Mouse (Mus musculus) hindbrain, embryonic 11.5 days (tissue): ENCODE data around the gene Gpd1l. TPM values are rescaled to one million over a fixed set of nuclear protein-coding genes. Genes with fewer than 3 reads are reported as not detected.
"Not testable (repeated sequence)": the region's sequence is repeated elsewhere in the genome, so short reads cannot be mapped to it uniquely, and the experiment has no call there.

Experiments
- ATAC-seq: fragments of 200-750 bp; cut with Nextera tagmentation; 2 replicates; pipeline ENCODE4 v1.8.0; 2017; ENCODE audit warnings: mild to moderate bottlenecking, moderate TSS enrichment, moderate library complexity; ENCODE audit not compliant: low FRiP score
- DNase-seq: peaks from one replicate; pipeline ENCODE4 v3.0.0-alpha.2; 2015; ENCODE audit warnings: low spot score
- H3K27ac ChIP-seq: fragments of 300-500 bp; sonication (generic); 2 replicates; pipeline ENCODE4 v1.5.1; 2014; ENCODE audit warnings: mild to moderate bottlenecking, low read depth, low read length
- H3K27me3 ChIP-seq: fragments of 300-500 bp; sonication (generic); 2 replicates; pipeline ENCODE4 v1.6.1; 2014; ENCODE audit warnings: mild to moderate bottlenecking, low read length, moderate library complexity, mixed read lengths; ENCODE audit not compliant: control insufficient read depth, insufficient read depth
- H3K36me3 ChIP-seq: fragments of 300-500 bp; sonication (generic); 2 replicates; pipeline ENCODE4 v1.6.1; 2014; ENCODE audit warnings: mild to moderate bottlenecking, low read length, moderate library complexity, mixed read lengths; ENCODE audit not compliant: control insufficient read depth, insufficient read depth
- H3K4me1 ChIP-seq: fragments of 300-500 bp; sonication (generic); replicated peaks from 2 replicates; pipeline ENCODE4 v1.6.1; 2014; ENCODE audit warnings: low read length, mixed read lengths; ENCODE audit not compliant: control insufficient read depth, insufficient read depth
- H3K4me2 ChIP-seq: fragments of 300-500 bp; sonication (generic); replicated peaks from 2 replicates; pipeline ENCODE4 v1.6.1; 2014; ENCODE audit warnings: mild to moderate bottlenecking, low read depth, low read length
- H3K4me3 ChIP-seq: fragments of 300-500 bp; sonication (generic); 2 replicates; pipeline ENCODE4 v1.5.1; 2014; ENCODE audit warnings: low read depth, low read length
- H3K9ac ChIP-seq: fragments of 300-500 bp; sonication (generic); 2 replicates; pipeline ENCODE4 v1.6.1; 2014; ENCODE audit warnings: low read depth, low read length
- H3K9me3 ChIP-seq: fragments of 300-500 bp; sonication (generic); 2 replicates; pipeline ENCODE4 v1.6.1; 2016; ENCODE audit warnings: low read length; ENCODE audit not compliant: control insufficient read depth
- WGBS: fragments of 180-500 bp; shearing (Covaris S2); extraction: QIAGEN DNeasy Blood & Tissue Kit; methylation state at CpG from one replicate; pipeline ENCODE4 v1.1.7; 2014; 5-methylcytosine and 5-hydroxymethylcytosine counted together
- polyA plus RNA-seq: library from polyadenylated mRNA; unstranded; fragments of >200 nt; fragmentation: Nextera tagmentation; extraction: Ambion mirVana; gene quantifications from 2 replicates; pipeline ENCODE4 v1.2.1, GENCODE M21; 2014

Gene Gpd1l
- polyA plus RNA-seq = 9.8 and 10.7 TPM in 2 replicates

DNA sequence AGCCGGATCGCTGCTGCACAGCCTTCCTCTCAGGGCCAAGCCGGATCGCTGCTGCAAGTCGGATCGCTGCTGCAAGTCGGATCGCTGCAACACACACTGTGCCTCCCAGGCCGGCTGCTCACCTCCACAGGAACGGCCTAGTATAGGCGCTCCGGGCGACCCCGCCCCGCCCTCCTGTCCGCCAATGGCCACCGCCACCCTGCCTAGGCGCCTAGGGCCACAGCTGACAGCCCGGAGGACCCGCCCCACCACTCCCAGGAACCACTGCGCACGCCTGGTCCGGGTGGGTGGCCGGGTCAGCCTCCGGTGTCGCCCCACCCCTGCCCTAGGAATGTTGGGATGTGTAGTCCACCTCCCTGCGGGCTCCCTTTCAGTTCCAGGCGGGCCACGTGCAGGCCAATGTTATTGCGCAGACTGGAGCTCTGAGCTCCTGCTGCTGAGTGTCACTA is at the start of gene Gpd1l:
TSS of gene Gpd1l (minus strand) at position 265 of the 449 bp plus-strand sequence.
- H3K27me3 ChIP-seq = no peaks in the 10 kb centered on the region
- no peaks in the 10 kb centered on the region for H3K36me3 ChIP-seq
- H3K27ac ChIP-seq = 0 out of 2 replicates have a peak within 1 kb of the TSS, but pooled peaks have one; percentile 36
- ATAC-seq (peak; percentile 98), DNase-seq (peak; percentile 93)
- H3K9ac ChIP-seq = peak within 1 kb of the TSS; percentile 75
- 0 out of 2 replicates have a peak, but pooled peaks cover 3% of the 10 kb centered on the region for H3K4me1 ChIP-seq
- H3K4me3 ChIP-seq = peak within 1 kb of the TSS; percentile 74
- no peaks in the 10 kb centered on the region for H3K9me3 ChIP-seq
- peak within 1 kb of the TSS; percentile 97 for H3K4me2 ChIP-seq
- WGBS = 1% methylated on average over 25 of the region's 30 CpGs

DNA sequence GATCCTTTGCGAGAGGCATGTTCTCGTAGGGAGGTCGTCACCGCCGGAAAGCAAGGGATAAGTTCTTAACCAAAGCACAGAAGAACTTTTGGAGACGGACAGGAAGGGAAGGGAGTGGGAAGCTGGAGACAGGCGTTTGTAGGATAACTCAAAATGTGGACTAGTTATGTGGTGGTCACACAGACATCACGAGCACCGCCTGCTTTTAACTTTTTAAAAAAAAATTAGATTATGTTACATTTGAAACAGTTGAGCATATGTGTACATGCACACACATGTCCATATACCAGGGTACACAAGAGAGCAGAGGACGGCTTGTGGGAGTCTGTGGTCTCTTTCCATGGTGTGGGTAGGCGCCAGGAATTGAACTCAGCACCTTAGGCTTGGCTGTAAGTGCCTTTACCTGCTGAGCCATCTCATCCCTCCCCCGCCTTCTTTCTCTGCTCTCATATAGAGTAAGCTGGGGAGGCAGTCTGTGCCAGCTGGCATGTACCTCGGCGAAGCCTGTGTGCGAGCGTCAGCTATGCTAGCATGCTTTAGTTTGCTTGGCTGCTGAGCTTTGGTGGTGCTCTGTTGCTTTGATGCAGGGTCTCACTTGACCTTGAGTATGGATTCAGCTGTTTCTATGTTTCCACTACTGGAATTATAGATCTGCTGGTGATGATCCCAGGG is 49.0 kb upstream of the Gpd1l start, which contains the start of gene Rps27rt:
TSS of gene Rps27rt (minus strand) at position 51 of the 672 bp plus-strand sequence.
- H3K9ac ChIP-seq = no peak within 1 kb of the TSS
- no peaks in the 10 kb centered on the region for H3K36me3 ChIP-seq
- no peak within 1 kb of the TSS for H3K4me3 ChIP-seq
- H3K27me3 ChIP-seq = peaks cover 8% of the 10 kb centered on the region
- ATAC-seq (no peak), DNase-seq (no peak)
- no peak within 1 kb of the TSS for H3K27ac ChIP-seq
- H3K9me3 ChIP-seq = no peaks in the 10 kb centered on the region
- no peak within 1 kb of the TSS for H3K4me2 ChIP-seq
- H3K4me1 ChIP-seq = no peaks in the 10 kb centered on the region
- 93% methylated on average over 16 of the region's 16 CpGs for WGBS

- H3K27ac ChIP-seq = no peak overlapping the region
- DNase-seq (no peak), ATAC-seq (no peak)
- no peaks in the 10 kb centered on the region for H3K9me3 ChIP-seq
- H3K4me1 ChIP-seq = no peaks in the 10 kb centered on the region
- H3K4me2 ChIP-seq = peak overlapping the region; percentile 11; the same call in 1 of the 2 replicates
- WGBS = 74% methylated on average over 6 of the region's 6 CpGs
- peaks cover 8% of the 10 kb centered on the region for H3K27me3 ChIP-seq
- H3K4me3 ChIP-seq = no peak overlapping the region
- no peak overlapping the region for H3K9ac ChIP-seq
- no peaks in the 10 kb centered on the region for H3K36me3 ChIP-seq
Measured at GRCm38 (mm10) chr9:114979969-114980368, 46.2 kb upstream of the Gpd1l start.

GRCm38 (mm10) chr9:114978281-114979111 is 44.7 kb upstream of the Gpd1l start, which contains the start of gene Osbpl10:
TSS of gene Osbpl10 (plus strand) at chr9:114978569.
- no peaks in the 10 kb centered on the region for H3K4me1 ChIP-seq
- H3K4me3 ChIP-seq = peak within 1 kb of the TSS; percentile 69
- WGBS = under 1% methylated on average over 72 of the region's 86 CpGs
- H3K36me3 ChIP-seq = no peaks in the 10 kb centered on the region
- H3K27ac ChIP-seq = peak within 1 kb of the TSS; percentile 67
- ATAC-seq (peak; percentile 89), DNase-seq (peak; percentile 79)
- peaks cover 8% of the 10 kb centered on the region for H3K27me3 ChIP-seq
- peak within 1 kb of the TSS; percentile 92 for H3K4me2 ChIP-seq
- no peaks in the 10 kb centered on the region for H3K9me3 ChIP-seq
- peak within 1 kb of the TSS; percentile 83 for H3K9ac ChIP-seq

DNA sequence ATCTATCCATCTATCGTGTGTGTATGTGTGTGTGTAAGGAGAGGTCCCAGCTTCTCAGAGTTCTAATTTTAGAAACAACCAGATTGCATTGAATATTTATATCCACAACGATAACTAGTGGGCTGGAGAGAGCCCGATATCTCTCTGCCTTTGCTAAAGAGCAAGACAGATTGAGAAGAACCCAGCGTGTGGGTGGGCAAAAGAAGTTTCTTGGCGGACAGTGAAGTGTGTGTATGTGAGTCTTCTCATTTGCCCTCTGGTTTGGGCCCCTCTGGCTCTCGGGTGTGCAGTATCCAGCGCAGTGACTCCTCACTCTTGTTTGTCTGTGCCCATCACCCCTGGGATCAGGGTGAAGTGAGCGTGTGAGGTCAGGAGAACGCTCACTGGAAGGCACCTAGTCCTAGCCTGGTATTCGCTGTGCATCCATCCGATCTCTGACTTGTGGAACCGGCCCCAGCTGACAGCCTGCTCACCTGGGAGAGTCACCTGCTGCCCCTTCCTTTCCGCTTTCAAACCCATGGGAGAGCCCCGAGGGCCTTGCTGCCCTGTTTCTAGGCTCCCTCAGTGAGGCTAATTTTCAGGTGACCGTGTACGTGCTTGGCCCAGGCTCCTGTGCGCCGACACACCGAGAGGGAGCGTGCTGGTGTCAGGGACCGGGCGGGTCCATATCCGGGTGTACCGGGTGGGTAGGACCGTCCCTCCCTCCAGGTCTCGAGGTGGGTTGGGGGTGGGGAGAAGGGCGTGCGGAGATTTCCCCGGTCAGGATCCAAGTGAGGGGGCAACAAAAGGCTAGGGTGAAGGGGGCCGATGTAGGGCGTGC is 43.9 kb upstream of the Gpd1l start:
- H3K27ac ChIP-seq = no peak overlapping the region; the same call in 1 of the 2 replicates
- H3K4me2 ChIP-seq = peak overlapping the region; percentile 92
- no peaks in the 10 kb centered on the region for H3K9me3 ChIP-seq
- whole genome bisulfite sequencing = 9% methylated on average over 31 of the region's 31 CpGs
- peak overlapping the region; percentile 83 for H3K9ac ChIP-seq
- H3K36me3 ChIP-seq = no peaks in the 10 kb centered on the region
- ATAC-seq (peak; percentile 69), DNase-seq (no peak)
- H3K4me1 ChIP-seq = no peaks in the 10 kb centered on the region
- peaks cover 8% of the 10 kb centered on the region for H3K27me3 ChIP-seq
- H3K4me3 ChIP-seq = peak overlapping the region; percentile 69

- not testable (repeated sequence) for H3K9me3 ChIP-seq, DNase-seq, H3K27ac ChIP-seq, H3K4me2 ChIP-seq, H3K36me3 ChIP-seq, H3K4me3 ChIP-seq, ATAC-seq, H3K4me1 ChIP-seq, H3K9ac ChIP-seq, H3K27me3 ChIP-seq
- WGBS = 87% methylated on average over 7 of the region's 7 CpGs
Measured at GRCm38 (mm10) chr9:114966286-114966685, 32.5 kb upstream of the Gpd1l start.

- DNase-seq (no peak), ATAC-seq (no peak)
- Histone ChIP-seq H3K27ac (no peak overlapping the region), H3K27me3 (no peaks in the 10 kb centered on the region), H3K9me3 (no peaks in the 10 kb centered on the region), H3K4me3 (no peak overlapping the region), H3K9ac (no peak overlapping the region), H3K4me1 (no peaks in the 10 kb centered on the region), H3K36me3 (no peaks in the 10 kb centered on the region), H3K4me2 (no peak overlapping the region)
- 56% methylated on average over 3 of the region's 3 CpGs for WGBS
Measured at GRCm38 (mm10) chr9:114964093-114964492, 30.3 kb upstream of the Gpd1l start.

DNA sequence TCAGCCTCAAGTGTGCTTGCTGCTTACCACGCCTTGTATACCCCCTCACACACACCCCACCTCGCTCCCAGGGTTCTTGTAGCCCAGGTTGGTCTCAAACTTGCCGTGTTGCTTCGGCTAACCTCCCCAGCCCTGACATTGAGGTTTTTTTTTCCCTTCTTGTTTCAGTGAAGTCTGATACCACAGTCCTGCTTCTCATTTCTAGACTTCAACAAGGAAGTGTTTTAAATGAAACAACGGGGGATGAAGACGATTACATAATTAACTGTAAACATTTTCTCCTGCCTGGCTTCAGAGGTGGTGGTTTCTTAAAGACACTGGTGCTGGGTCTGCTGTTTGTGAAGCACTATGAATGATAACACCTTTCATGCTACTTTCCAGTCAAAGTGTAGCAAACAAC is 27.1 kb upstream of the Gpd1l start:
- 86% methylated on average over 6 of the region's 6 CpGs for WGBS
- Histone ChIP-seq H3K9me3 (no peaks in the 10 kb centered on the region), H3K36me3 (no peaks in the 10 kb centered on the region), H3K27ac (no peak overlapping the region), H3K27me3 (no peaks in the 10 kb centered on the region), H3K4me2 (no peak overlapping the region), H3K9ac (no peak overlapping the region), H3K4me3 (no peak overlapping the region), H3K4me1 (no peaks in the 10 kb centered on the region)
- ATAC-seq (no peak), DNase-seq (no peak)
